Mouse (Mus musculus) C2C12 (cell line): ENCODE data around the gene Anks1b.

Source experiments
- CTCF ChIP-seq: IDR thresholded peaks from one replicate; pipeline ENCODE4 v1.5.1; 2011; ENCODE audit not compliant: control insufficient read depth, insufficient read depth, insufficient read length
- MAX ChIP-seq: IDR thresholded peaks from one replicate; pipeline ENCODE4 v1.6.1; 2011; ENCODE audit warnings: mild to moderate bottlenecking, control low read depth
- MYOG ChIP-seq: IDR thresholded peaks from one replicate; pipeline ENCODE4 v1.6.1; 2011; ENCODE audit not compliant: control insufficient read depth, insufficient read length; ENCODE audit errors: extremely low read depth
- USF1 ChIP-seq: IDR thresholded peaks from one replicate; pipeline ENCODE4 v1.6.1; 2011; ENCODE audit warnings: low read depth, mild to moderate bottlenecking, control low read depth, moderate library complexity

DNA sequence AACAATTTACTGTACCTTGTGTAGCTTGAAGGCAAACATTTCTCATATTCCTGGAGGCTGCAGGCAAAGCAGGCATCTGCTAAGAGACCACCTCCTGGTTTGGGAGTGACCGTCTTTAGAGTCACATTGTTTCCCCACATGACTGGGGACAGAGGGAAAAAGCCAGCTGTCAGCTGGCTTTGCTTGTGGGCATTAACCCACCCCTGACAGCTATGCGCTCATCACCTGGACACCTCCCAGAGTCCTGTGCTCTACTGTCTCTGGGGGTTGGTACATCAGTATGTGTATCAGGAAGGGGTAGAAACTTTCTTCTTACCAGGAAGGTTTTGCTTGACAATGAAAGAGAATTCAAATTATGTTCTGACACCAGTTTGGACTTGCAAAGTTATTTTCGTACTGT is 207.8 kb downstream of the Anks1b start:
- no peak for TF ChIP-seq CTCF
- no peak for TF ChIP-seq USF1
- TF ChIP-seq MAX, result no peak
- no peak for TF ChIP-seq MYOG
